Mouse (Mus musculus) midbrain, embryonic 11.5 days (tissue): Measurements from ENCODE around the gene Dst. TPM values are rescaled to one million over a fixed set of nuclear protein-coding genes. Genes with fewer than 3 reads are reported as not detected.

ENCODE experiments used
- ATAC-seq: fragments of 200-750 bp; cut with Nextera tagmentation; 2 replicates; pipeline ENCODE4 v1.8.0; 2017; ENCODE audit warnings: moderate TSS enrichment, moderate library complexity; ENCODE audit not compliant: low FRiP score
- DNase-seq: peaks from one replicate; pipeline ENCODE4 v3.0.0; 2015; ENCODE audit warnings: low spot score; ENCODE audit errors: missing footprints
- H3K27ac ChIP-seq: fragments of 300-500 bp; sonication (generic); 2 replicates; pipeline ENCODE4 v1.5.1; 2014; ENCODE audit warnings: low read depth, low read length
- H3K27me3 ChIP-seq: fragments of 300-500 bp; sonication (generic); 2 replicates; pipeline ENCODE4 v1.6.1; 2014; ENCODE audit warnings: mild to moderate bottlenecking, low read length, moderate library complexity, mixed read lengths; ENCODE audit not compliant: control insufficient read depth, insufficient read depth
- H3K36me3 ChIP-seq: fragments of 300-500 bp; sonication (generic); 2 replicates; pipeline ENCODE4 v1.6.1; 2014; ENCODE audit warnings: mild to moderate bottlenecking, low read length, moderate library complexity, mixed read lengths; ENCODE audit not compliant: control insufficient read depth, insufficient read depth
- H3K4me1 ChIP-seq: fragments of 300-500 bp; sonication (generic); 2 replicates; pipeline ENCODE4 v1.6.1; 2014; ENCODE audit warnings: low read length; ENCODE audit not compliant: control insufficient read depth, insufficient read depth
- H3K4me2 ChIP-seq: fragments of 300-500 bp; sonication (generic); 2 replicates; pipeline ENCODE4 v1.6.1; 2014; ENCODE audit warnings: mild to moderate bottlenecking, moderate library complexity
- H3K4me3 ChIP-seq: fragments of 300-500 bp; sonication (generic); 2 replicates; pipeline ENCODE4 v1.5.1; 2014; ENCODE audit warnings: low read depth, low read length
- H3K9ac ChIP-seq: fragments of 300-500 bp; sonication (generic); 2 replicates; pipeline ENCODE4 v1.6.1; 2014; ENCODE audit warnings: low read length
- H3K9me3 ChIP-seq: fragments of 300-500 bp; sonication (generic); 2 replicates; pipeline ENCODE4 v1.6.1; 2016; ENCODE audit warnings: low read length; ENCODE audit not compliant: control insufficient read depth
- WGBS: fragments of 180-500 bp; shearing (Covaris S2); extraction: QIAGEN DNeasy Blood & Tissue Kit; methylation state at CpG from one replicate; pipeline ENCODE4 v1.1.7; 2014; 5-methylcytosine and 5-hydroxymethylcytosine counted together
- polyA plus RNA-seq: library from polyadenylated mRNA; unstranded; fragments of >200 nt; fragmentation: Nextera tagmentation; extraction: Ambion mirVana; gene quantifications from 2 replicates; pipeline ENCODE4 v1.2.1, GENCODE M21; 2014

The Dst gene
- polyA plus RNA-seq, 1 experiment from 2014 or later = 33.3 TPM

DNA sequence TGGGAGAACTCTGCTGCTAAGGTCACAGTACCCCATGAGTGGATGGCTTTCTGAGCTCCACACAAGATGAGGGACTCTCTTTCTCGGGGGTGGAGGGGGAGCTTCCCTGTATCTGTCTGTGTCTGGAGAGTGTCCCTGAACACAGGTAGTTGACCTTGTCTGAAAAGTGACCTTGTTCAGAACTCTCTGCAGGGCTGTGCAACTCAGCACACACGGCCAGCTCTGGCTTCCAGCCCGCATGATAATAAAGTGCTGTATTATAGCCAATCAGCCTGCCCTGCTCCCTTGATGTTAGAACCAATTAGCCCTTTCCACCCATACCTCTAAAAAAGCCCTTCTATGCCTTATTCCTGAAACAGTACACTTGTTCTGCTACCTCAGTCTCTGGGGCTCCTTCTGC is 188.9 kb downstream of the Dst start:
- WGBS = 77% methylated on average over 3 of the region's 3 CpGs
- no peaks in the 10 kb centered on the region; the same call in 1 of the 2 replicates for H3K4me1 ChIP-seq
- H3K27me3 ChIP-seq = no peaks in the 10 kb centered on the region
- no peak overlapping the region for H3K27ac ChIP-seq
- ATAC-seq (no peak), DNase-seq (no peak)
- no peak overlapping the region for H3K9ac ChIP-seq
- no peak overlapping the region for H3K4me2 ChIP-seq
- no peaks in the 10 kb centered on the region for H3K36me3 ChIP-seq
- no peaks in the 10 kb centered on the region for H3K9me3 ChIP-seq
- H3K4me3 ChIP-seq = no peak overlapping the region

DNA sequence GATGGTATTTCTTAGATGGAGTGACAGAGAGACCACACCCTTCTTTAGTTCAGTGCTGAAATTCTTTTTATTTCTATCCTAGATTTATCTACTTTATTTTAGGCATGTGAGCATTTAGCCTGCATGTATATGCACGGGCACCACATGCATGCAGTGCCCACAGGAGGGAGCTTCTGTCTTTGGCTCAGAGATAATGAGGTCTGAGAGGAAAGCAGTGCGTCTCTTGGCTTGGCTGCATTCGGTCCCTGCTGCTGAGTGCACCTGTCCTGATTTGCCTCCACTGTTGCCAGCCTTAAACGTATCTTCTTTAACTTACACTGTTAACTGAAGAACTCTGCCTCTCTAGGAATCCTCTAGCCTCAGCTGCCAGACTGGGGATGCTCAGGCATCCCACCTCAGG is 189.6 kb downstream of the Dst start:
- Histone ChIP-seq H3K36me3 (no peaks in the 10 kb centered on the region), H3K4me1 (no peaks in the 10 kb centered on the region; the same call in 1 of the 2 replicates), H3K27me3 (no peaks in the 10 kb centered on the region), H3K4me3 (no peak overlapping the region), H3K27ac (no peak overlapping the region), H3K9ac (no peak overlapping the region), H3K9me3 (no peaks in the 10 kb centered on the region), H3K4me2 (no peak overlapping the region)
- 62% methylated on average over 4 of the region's 4 CpGs for WGBS
- DNase-seq = no peak
- ATAC-seq = no peak

DNA sequence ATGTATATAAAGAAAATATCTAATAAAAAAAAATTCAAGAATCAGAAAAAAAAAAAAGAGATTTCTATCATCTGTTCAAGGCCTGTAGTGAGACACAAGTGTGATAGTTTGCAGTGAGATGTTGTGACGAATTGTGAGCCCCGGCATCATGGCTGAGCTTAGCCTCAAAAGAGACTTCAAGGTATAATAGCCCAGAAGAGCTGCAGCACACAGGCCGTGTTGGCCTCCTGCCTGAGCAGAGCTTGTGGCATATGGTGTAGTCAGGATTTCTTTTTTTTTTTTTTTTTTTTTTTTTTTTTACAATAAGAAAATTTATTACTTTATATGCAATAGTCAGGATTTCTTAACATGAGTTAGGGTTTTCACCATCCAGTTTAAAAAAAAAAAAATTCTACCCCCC is 191.4 kb downstream of the Dst start:
- 80% methylated on average over 3 of the region's 3 CpGs for WGBS
- Histone ChIP-seq H3K9me3 (no peaks in the 10 kb centered on the region), H3K4me3 (no peak overlapping the region), H3K4me1 (peaks cover 11% of the 10 kb centered on the region), H3K27ac (no peak overlapping the region), H3K36me3 (no peaks in the 10 kb centered on the region), H3K9ac (no peak overlapping the region), H3K27me3 (no peaks in the 10 kb centered on the region), H3K4me2 (no peak overlapping the region)
- ATAC-seq (no peak), DNase-seq (no peak)

DNA sequence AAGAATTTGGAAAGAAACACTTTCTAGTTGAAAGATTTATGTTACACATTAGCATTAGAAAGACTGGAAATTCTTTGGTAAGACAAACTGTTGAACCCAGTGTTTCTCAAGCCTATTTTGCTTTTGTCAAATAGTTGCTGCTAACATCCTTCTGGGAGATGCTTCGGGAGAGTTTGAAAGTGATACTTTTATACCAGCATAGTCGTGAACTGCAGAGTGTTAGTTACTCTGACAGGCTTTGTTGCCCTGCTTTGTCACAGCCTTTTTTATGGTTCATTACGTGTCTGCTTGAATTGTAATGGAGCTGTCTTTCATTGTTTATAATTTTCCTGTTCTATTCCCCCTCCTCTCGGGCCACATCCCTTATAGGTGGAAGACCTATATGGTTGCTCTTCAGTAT is 192.4 kb downstream of the Dst start:
- Histone ChIP-seq H3K9ac (no peak overlapping the region), H3K27ac (no peak overlapping the region), H3K4me2 (no peak overlapping the region), H3K4me3 (no peak overlapping the region), H3K27me3 (no peaks in the 10 kb centered on the region), H3K4me1 (peaks cover 11% of the 10 kb centered on the region), H3K9me3 (no peaks in the 10 kb centered on the region), H3K36me3 (no peaks in the 10 kb centered on the region)
- ATAC-seq (no peak), DNase-seq (no peak)
- WGBS = 45% methylated on average over 4 of the region's 4 CpGs

DNA sequence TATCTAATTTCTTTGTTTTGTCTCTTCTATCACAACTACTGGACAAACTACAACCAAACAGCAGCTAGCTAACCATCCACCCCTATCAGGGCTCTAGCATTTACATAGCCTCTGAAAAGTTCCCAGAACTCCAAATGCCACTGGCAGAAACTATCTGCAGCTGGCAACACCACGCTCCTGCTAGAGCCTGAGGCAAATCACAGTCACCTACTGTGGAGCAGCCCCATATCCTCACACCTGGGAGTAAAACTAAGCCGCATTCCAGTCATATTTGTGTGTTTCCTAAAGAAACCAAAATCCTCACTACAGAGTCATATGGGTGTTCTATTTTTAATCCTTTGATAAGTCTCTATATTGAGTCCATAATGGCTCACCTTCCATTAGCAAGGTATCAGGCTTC is 194.6 kb downstream of the Dst start:
- ATAC-seq (no peak), DNase-seq (no peak)
- WGBS = 88% methylated on average over 2 of the region's 2 CpGs

DNA sequence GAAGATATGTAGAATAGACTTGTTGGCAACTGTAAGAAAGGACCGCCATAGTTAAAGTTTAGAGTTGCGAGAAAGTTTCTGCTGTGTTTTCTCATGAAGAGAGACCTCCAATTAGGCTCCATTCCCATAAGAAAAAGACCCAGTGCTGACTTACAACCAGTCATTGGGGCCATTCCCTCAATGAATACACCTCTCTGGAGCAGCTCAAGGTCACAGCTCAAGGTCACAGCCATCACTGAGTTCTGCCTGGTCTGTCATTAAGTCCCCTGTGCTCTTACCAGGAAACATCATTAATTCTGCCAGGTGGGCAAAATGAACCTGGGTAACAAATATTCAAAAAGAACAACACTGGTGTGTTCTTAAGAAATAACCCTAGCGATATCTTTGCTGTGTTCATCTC is 195.2 kb downstream of the Dst start:
- 68% methylated on average over 3 of the region's 3 CpGs for WGBS
- no peaks in the 10 kb centered on the region for H3K27me3 ChIP-seq
- no peaks in the 10 kb centered on the region for H3K36me3 ChIP-seq
- peaks cover 19% of the 10 kb centered on the region for H3K4me1 ChIP-seq
- H3K9ac ChIP-seq = no peak overlapping the region
- no peaks in the 10 kb centered on the region for H3K9me3 ChIP-seq
- DNase-seq (no peak), ATAC-seq (no peak)
- 0 out of 2 replicates have a peak overlapping the region, but pooled peaks have one; percentile 15 for H3K4me2 ChIP-seq
- H3K27ac ChIP-seq = no peak overlapping the region
- no peak overlapping the region for H3K4me3 ChIP-seq

More for the DNA sequence above, 194.6 kb downstream of the Dst start:
- Histone ChIP-seq H3K4me1 (peaks cover 19% of the 10 kb centered on the region), H3K9me3 (no peaks in the 10 kb centered on the region), H3K36me3 (no peaks in the 10 kb centered on the region), H3K27ac (no peak overlapping the region), H3K27me3 (no peaks in the 10 kb centered on the region), H3K4me2 (no peak overlapping the region), H3K4me3 (no peak overlapping the region), H3K9ac (no peak overlapping the region)

DNA sequence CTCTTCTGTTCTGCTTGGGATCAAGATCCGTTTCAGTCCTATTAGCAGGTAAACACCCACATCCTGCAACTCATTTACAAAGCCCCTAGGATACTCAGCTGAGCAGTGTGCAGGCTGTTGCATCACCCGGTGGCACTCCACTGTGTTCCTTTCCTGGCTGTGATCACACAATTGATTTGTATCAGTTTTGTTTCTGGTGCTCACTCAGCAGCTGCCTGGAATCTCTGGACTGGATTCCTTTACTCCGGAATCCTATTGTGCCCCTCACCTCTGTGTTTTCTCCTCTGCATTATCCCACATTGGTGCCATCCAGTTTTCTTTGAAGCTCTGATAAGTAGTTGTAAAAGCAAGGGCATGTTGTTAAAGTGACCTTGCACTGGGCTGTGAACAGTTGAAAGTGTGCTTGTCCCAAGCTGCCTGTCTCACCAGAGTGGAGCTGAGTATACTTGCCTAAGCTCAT is 195.7 kb downstream of the Dst start:
- peaks cover 19% of the 10 kb centered on the region for H3K4me1 ChIP-seq
- WGBS = 4% methylated on average over 3 of the region's 3 CpGs
- no peaks in the 10 kb centered on the region for H3K9me3 ChIP-seq
- DNase-seq = peak; percentile 88
- H3K4me3 ChIP-seq = no peak overlapping the region
- ATAC-seq = peak; percentile 64; the same call in 1 of the 2 replicates
- H3K27me3 ChIP-seq = no peaks in the 10 kb centered on the region
- peak overlapping the region; percentile 33; the same call in 1 of the 2 replicates for H3K9ac ChIP-seq
- H3K27ac ChIP-seq = no peak overlapping the region
- H3K4me2 ChIP-seq = 0 out of 2 replicates have a peak overlapping the region, but pooled peaks have one; percentile 15
- H3K36me3 ChIP-seq = no peaks in the 10 kb centered on the region

DNA sequence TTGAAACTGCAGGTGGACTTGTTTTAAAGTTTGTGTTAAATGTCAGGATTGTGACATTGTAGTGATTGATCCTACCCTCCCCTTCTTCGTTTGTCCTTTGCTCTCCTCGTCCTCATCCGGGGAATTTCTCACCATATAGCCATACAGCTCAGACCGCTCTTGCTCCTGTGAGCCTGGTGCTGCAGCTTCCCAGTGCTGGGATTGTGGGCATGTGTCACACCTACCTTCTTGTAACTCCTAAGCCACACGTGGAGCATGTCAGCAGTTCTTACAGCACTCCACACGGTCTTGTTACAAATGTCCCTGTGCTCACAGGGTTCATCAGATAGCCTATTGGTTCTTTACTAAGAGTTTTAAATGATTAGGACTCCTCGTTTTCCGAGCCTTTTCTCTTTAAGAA is 196.8 kb downstream of the Dst start:
- no peaks in the 10 kb centered on the region for H3K36me3 ChIP-seq
- no peaks in the 10 kb centered on the region for H3K27me3 ChIP-seq
- H3K9ac ChIP-seq = no peak overlapping the region
- DNase-seq (no peak), ATAC-seq (no peak)
- no peak overlapping the region for H3K4me3 ChIP-seq
- peaks cover 19% of the 10 kb centered on the region for H3K4me1 ChIP-seq
- WGBS = 32% methylated on average over 8 of the region's 8 CpGs
- no peak overlapping the region for H3K4me2 ChIP-seq
- no peaks in the 10 kb centered on the region for H3K9me3 ChIP-seq
- H3K27ac ChIP-seq = no peak overlapping the region

DNA sequence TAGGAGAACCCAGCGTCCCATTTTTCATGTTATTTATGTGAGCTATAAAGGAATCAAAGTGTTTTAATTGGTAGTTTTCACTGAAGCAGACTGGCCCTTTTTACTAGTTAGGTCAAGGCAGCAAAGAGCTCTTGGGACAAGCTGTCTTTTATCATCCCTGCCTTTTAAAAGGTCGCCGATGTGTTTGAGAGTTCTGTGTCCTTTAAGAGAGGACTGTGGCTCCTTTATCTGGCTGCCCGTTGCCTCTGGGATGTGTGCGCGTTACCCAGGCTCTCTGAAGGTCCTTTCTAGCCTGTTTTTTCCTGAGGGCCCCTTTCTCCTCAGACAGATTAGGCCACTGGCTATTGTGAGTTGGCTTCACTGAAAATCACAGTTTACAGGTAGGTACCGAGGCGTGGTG is 198.6 kb downstream of the Dst start:
- Histone ChIP-seq H3K4me2 (no peak overlapping the region), H3K27me3 (no peaks in the 10 kb centered on the region), H3K27ac (no peak overlapping the region; the same call in 1 of the 2 replicates), H3K4me1 (peaks cover 19% of the 10 kb centered on the region), H3K9ac (0 out of 2 replicates have a peak overlapping the region, but pooled peaks have one; percentile 3), H3K36me3 (no peaks in the 10 kb centered on the region), H3K9me3 (no peaks in the 10 kb centered on the region), H3K4me3 (no peak overlapping the region)
- ATAC-seq = no peak
- 18% methylated on average over 8 of the region's 8 CpGs for WGBS
- DNase-seq = no peak
